Mouse (Mus musculus): Measurements from ENCODE around the gene Ndrg2.

DNA sequence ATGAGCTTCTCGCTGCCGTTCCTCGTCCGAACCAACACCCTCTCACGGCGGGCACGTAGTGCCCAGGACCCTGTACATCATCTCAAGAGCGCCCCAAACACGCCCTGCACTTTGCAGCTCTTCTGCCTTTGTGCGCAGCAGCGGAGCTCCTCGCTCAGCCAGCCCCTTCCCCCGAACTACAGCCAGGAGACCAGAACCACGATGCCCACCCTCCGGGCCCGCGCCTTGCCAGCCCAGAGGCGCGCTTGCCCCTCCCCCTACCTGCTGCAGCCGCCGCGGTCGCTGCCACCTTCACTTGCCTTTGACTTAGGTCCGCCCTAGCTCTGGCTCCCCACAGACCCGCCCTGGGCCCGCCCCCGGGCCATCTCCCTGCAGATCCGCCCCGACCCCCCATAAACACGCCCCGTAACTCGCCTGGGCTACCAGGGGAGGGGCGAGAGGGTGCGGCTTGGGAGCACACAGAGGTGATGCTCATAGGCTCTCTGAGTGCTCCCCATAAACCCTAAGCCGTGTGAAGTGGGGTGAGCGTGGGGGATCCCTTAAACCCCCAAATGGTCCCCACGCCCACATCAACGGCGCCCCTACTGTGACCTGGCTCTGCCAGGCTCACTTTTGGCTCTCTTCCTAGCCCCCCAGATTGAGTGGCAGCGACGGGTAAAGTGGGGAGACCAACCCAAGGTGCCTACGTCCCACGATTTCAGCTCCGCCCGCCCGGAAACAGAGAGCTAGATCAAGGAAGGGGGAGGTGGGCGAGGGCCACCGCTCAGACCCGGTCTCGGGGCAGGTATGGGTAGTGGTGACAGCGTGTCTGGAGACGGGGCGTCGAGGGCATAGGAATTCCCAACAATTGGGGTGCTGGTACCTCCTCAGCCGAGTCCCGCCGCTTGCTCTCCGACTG, 647 bp downstream of the Ndrg2 start:
- TF ChIP-seq CTCF (IDR thresholded peaks at IDR 0.05; ENCODE audit: control insufficient read depth, insufficient read depth, insufficient read length) (no peak), USF1 (IDR thresholded peaks at IDR 0.05; ENCODE audit: low read depth) (no peak)

All from C2C12 (cell line).